Mouse (Mus musculus): Measurements from ENCODE around the gene 1700010I14Rik. TPM values are rescaled to one million over a fixed set of nuclear protein-coding genes. Genes with fewer than 3 reads are reported as not detected.

The 1700010I14Rik gene
- total RNA-seq, 4 experiments from 2014 or later = 1.2 to 2.7 (median 2.2) TPM

DNA sequence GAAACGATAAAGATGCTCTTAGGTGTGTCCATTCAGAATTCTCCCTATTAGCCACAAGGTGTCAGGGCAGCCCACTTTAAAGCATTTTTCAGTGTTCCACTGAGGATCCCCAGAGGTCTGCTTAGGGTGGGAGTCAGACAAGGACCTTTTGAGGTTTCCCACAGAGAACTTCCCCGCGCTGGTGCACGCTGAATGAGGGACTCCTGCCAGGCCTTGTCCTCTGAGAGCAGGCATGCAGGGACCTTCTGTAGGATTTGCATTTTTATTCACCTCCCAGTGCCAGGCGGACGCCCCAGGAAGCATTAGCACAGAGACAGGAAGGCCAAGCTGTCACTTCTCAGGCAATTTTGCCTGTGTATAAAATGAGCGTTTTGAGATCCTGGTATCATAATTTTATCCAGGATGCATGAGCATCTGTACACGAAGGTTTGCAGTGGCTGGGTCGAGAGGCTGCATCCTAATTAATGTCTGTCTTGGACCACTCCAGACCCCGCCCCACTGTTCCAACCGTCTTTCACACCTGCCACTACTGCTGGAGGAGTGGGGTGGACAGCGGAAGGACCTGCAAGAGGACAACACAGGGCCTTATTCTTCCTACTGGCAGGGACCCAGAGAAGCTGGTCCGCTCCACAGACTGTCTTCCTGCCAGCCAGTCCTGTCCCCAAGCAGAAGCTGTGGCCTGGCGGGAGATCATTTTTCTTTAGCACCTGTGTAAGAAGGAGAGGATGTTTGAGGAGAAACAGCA, 35.2 kb downstream of the 1700010I14Rik start:
- DNase-seq (ENCODE audit: low spot score in 2 of 2) = peak; percentile 21 to 26

DNA sequence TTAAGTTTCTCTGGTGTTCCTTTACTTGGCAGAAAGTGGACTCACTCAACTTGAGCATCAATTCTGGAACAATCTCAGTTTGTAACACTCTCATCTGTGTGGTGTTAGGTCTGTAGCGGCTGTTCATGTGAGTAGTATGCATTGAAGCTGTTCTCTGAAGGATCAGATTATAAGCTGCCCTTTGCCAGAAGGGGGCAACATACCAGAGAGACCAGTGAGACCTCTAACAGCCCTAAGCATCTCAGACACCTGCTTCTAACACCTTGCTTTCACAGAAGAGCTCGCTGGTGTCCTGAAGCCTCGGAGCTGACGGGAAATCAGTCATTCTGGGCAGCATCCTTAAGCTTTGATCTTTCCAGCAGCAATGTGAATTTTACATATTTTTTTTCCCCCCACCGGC, 42.0 kb downstream of the 1700010I14Rik start:
- DNase-seq (ENCODE audit: low spot score in 2 of 2) = no peak

DNA sequence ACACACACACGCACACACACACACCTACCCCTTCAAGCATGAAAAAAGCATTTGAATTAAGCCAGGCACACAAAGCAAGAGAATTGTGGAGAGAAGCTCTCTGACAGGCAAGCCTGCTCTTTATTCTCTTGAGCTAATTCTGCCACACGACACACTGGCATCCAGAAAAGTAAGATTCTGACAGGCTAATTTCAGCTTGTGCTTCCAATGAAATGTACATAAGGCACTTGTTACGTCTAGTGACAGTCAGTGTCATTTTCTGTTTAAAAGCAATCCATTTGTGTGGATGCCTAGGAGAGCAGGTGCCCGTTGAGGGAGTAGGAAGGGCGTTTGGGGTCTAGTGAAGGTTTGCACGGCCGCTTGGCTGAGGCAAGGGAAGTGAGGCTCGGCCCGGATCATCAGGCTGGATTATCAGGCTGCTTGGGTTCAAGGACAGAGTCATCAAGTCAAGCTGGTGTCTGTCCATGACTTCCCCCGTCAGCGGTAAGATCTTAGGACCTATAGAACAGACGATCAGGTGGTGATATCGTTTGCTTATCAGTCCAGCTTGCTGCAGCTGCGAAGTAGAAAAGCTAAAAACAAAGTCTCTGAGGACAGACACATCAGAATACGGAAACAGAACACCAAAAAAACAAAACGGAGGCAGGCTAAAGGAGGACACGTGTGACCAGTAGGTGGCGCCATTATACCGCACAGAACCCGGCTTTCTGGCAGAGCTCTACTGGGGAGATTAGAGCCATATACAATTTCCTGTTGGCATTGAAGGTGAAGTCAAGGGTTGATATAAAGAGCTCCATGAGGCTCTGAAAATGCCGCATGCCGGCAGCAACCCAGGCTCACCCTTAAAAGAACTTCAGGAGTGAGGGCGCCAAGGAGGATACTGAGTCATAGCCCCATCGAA, 43.4 kb downstream of the 1700010I14Rik start:
- DNase-seq (ENCODE audit: low spot score in 2 of 2) = peak; percentile 75 to 87

DNA sequence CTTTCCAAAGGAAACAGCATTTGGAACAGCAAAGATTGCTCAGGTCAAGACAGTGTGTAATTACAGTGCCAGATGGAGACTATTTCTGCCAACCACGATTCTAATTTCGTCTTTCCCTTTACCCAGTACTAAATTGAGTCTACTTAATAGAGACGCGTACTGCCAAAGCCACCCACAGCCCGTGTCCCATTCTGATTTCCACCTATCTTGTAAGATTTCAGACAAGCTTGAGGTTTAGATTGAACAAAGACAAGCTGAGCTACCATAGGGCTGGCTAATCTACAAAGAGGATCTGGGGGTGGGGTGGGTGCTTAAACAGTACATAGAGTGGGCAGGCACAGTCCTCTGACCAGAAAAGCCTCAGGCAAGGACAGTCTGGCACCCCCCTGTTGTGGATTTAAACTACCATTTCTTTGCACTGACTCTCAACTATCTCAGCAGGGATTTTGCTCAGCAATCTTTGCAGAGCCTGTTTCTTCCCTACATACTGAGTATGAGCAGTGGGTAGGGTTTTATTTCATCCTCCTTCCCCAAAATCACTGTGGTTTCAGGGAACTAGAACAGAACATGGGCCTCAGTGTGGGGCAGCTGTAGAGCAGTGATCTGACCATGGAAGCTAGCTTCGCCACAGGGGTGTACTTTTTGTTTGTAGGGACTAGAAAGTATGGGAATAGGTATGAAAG, 44.4 kb downstream of the 1700010I14Rik start:
- DNase-seq (ENCODE audit: low spot score in 2 of 2) = peak; percentile 15 to 32

DNA sequence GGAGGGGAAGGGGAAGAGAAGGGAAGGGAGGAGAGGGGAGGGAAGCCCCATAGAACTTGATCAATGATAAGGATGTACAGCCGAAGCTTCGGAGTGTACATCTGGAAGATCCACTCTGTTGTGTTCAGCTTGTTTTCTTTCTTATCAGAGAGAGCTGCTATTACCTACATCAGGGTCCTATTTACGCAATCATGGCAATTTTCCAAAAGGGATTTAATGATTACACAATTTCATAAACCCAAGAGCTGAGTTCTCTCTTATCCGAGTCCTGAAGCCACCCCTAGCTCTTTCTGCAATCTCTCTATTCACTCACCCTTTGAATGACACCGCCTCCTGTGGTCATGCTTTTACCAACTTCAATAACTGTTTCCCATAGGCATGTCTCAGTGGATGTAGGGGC, 45.4 kb downstream of the 1700010I14Rik start:
- DNase-seq (ENCODE audit: low spot score in 2 of 2) = no peak

DNA sequence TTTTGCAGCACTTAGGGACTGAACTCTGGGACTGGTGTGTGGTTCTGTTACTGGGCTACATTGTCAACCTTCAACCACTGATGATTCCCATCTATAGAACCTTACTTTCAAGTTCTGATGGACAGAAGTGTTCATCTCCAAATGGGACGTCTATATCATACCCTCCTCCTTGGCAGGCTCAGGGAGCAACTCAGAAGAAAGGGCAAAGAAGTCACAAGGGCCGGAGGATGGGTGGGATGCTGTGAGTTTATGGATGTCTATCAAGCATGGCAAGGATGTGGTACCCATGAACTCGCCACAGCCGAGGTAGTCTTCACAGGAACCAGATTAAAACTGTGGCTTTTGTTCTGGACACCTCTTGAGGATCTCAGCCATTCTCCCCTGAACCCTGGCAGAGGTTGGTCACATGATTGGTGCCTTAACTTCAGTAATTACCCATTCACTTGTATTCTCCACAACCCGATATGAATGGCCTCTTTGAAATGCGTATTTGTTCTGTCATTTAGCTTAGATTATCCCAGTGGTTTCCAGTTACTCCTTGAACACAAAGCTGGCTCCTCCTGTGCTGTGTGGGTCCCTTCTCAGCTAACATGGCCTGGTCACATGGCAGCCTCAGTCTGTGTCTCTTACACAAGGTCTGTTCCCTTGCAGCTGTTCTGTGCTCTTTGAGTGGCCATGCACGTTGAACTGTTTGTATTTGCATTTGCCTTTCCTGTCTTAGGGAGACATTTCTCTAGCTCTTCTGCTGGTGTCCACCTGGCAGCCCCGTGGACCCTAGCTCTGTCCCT, 47.6 kb downstream of the 1700010I14Rik start:
- DNase-seq (ENCODE audit: low spot score in 2 of 2) = no peak

DNA sequence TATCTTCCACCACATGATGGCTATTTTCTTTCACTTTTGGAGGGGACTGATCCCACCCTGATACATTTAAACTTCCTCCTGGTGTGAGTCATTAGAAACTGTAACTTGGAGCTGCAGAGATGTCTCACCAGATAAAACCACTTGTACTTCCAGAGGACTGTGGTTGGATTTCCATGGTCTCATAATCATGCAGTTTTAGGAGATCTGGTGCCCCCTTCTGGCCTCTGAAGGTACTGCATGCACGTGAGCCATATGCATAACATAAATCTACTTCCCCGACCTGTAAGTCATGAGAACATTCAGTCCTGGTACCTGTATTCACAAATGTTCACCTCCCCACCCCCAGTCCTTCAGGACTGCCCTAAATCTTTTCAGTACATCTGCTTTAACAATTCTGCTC, 54.6 kb downstream of the 1700010I14Rik start:
- DNase-seq (ENCODE audit: low spot score in 2 of 2) = no peak

DNA sequence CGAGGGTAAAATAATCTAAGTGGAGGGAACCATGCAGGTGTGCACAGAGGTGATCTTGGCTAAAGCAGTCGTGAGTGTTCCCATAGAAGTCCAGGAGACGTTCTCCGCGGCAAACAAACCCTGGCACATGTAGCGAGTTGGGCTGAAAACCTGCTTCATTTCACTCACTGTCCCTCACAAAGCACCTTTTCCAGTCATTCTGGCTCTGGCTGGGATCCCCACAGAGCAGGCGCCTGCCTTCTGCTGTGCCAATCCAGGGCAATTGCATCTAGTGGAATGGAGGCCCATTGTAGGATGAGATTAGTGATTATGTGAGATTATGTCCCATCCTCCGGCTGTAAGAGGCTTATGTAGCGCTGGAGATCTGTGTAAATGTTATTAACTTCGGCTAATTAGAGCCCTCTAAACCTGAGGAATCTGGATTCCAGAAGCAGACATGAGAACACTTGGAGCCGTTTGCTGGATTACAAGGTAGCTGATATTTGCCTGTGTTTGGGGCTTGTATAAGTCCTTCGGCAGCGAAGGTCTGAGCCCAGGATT, 64.4 kb downstream of the 1700010I14Rik start:
- no peak for DNase-seq (ENCODE audit: low spot score in 2 of 2)

DNA sequence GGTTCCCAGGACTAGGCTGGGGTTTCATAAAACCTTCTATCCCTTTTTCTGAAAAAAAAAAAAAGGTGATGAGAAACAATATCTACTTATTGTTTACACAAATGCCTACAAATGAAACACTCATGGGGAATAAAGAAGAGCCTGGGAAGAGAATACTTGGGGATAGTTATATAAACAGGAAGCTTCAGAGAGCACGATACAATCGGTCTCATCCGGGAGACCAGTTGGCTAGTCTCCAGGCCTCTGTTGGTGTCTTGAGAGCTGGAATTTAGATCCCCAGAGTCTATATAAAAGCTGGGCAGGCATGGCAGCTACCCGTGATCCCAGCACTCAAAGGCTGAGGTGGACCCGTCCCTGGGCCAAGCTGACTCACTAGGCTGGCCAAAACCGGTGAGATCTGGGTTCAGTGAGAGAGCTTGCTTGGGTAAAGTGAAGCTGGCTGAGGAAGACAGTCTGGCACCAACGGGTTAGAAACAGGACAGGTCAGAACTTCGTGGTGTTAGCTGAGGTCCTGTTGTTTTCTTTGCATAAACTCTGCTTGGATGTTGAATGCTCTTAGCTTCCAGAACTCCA, 71.3 kb downstream of the 1700010I14Rik start:
- DNase-seq (ENCODE audit: low spot score in 2 of 2) = no peak
